Mouse (Mus musculus) induced T-regulatory cell, adult 2 months (primary cell): ENCODE results near the gene Mrpl49.
A peak's percentile ranks its signal among the peaks of the same experiment; 100 is the strongest.

Experiments
- DNase-seq: peaks from one replicate; pipeline ENCODE4 v3.0.0-alpha.2; 2012; ENCODE audit warnings: low read depth

The Mrpl49 gene

DNA sequence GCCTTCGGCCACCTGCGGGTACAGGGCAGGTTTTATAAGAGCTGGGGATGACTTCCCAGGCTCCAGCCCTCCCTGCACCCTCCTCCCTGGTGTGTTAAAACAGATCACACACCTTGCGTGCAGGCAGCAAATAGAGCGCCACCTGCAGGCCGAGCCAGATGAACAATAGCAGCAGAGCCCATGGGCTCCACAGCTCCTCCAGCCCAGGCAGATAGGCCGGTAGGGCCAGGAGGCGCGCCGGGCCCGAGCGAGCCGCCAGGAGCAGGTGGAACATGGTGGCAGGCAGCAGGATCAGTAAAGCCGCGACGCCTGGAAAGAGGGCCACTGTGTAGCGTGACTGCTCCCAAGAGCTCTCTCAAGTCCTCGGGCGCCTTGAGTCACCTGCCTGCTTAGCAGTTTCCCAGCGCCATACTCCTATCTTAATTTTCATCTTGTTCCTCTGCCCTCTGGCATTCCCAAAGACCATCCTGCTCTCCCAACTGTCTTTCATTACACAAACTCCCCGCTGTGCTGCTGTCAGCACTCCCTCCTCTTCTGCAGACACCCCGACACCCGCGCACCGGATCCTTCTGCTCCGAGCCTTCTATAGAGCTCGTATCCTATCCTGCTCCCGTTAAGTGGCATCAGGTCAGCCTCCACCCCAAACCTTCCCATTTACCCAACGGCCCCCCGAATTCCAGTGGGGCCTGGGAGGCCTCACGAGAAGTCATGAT is 9.6 kb upstream of the Mrpl49 start:
- peak; percentile 92 for DNase-seq

DNA sequence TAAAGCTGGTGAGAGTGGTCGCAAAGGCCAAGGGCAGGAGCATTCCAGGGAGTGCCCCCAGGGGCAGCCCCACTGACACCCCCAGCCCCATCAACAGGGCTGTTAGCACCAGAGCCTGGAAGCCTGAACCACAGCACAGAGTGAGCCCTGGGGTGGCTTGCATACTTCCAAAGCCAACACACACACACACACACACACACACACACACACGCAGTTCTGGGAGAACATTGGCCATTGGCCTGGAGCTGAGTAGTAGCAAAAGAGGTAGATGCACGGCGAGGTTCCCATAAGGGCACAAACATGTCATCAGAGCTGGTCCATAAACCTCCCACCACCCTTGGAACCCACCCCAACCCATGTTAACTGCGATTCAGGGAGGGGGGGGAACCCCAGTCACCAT is 9.0 kb upstream of the Mrpl49 start:
- DNase-seq = no peak

DNA sequence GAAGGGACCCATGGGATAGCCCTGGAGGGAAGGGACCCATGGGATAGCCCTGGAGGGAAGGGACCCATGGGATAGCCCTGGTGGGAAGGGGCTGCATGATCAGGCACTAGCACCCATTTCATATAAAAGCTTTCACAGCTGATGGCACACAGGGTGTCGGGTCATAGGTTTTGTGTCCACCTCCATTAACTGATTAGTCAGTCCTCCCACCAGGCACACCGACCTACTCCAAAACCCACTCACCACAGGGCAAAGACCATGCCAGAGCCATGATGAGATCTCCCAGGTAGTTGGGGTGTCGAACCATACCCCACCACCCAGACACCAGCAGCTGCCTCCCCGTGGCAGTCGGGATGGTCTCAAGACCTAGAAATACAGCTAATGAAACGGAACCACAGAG is 5.5 kb upstream of the Mrpl49 start:
- DNase-seq = no peak

DNA sequence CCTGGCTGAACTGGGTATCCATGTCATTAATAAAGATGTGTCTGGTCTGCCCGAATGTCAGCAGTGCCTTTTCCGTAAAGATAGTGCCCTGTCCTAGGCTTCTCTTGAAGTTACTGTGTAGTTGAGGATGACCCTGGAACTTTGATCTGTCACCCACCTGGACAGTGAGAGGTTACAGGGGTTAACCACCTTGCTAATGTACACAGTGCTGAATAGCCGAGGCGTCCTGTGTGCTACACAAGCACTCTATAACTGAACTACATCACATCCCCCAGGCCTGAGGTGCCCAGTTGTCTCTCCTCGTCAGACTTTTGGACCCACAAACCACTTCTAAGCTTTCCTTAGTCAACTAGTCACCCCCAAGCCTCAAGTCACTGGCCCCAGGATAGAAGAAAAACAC is 4.8 kb upstream of the Mrpl49 start:
- DNase-seq = no peak

DNA sequence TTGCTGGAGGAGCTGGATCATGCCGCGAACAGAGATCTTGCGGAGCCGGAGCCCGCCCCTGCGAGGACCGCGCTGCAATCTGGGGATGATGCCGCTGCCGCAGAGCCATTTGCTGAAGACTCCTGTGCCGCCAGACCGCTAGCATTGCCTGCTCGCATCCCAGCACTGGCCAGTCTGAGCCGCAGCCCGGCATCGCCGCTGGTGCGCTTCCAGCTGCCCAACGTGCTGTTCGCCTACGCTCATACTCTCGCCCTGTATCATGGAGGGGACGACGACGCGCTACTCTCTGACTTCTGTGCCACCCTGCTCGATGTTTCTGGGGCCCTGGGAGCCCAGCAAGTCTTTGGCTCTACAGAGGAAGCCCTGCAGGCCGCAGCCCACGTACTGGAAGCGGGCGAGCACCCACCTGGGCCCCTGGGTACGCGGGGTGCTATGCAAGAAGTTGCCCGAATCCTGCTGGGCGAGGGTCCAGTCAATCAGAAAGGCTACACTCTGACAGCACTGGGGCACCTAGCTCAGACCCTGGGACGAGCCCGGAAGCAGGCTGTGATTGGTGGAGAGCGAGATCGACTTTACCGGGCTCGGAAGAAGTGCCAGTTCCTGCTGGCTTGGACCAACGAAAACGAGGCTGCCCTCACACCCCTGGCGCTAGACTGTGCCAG is 4.2 kb upstream of the Mrpl49 start:
- DNase-seq = peak; percentile 86

DNA sequence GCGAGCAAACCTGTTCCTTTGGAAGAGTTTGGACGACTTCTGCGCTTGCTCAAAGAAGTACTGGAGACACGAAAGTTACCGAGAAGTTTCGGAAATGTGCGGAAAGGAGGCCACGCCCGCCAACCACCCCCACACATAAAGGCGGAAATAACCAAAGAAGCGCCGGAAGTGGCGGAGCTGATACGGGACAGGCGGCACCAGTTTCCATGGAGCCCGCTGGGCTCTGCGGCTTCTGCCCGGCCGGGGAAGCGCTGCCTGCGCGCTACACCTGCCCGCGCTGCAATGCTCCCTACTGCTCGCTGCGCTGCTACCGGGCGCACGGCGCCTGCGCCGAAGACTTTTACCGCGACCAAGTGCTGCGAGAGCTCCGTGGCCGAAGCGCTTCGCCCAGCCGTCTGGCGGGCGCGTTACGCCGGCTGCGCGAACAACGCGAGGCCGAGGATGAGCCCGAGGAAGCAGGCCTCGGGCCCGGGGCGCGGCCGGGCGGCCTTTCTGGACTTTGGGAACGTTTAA is 3.5 kb upstream of the Mrpl49 start, which contains the start of gene Znhit2:
TSS of gene Znhit2 (plus strand) at position 172 of the 513 bp plus-strand sequence.
- peak; percentile 98 for DNase-seq

DNA sequence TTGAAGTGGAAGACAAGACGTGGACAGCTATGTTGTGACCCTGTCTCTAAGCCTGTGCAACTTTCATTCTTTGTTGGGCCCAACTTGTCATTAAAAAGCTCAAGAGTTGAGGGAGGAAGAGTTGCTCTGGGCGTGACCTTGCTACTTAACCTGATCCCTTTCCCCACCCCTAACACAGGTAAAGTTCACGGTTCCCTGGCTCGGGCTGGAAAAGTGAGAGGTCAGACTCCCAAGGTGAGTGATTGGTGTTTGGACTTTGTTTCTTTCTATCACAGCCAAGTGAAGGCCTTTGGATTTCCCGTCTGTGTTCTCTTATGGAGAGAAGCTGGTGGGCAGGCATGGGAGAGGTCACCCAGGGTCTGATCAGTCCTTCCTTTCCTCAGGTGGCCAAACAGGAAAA is 1.4 kb upstream of the Mrpl49 start:
- peak; percentile 23 for DNase-seq

DNA sequence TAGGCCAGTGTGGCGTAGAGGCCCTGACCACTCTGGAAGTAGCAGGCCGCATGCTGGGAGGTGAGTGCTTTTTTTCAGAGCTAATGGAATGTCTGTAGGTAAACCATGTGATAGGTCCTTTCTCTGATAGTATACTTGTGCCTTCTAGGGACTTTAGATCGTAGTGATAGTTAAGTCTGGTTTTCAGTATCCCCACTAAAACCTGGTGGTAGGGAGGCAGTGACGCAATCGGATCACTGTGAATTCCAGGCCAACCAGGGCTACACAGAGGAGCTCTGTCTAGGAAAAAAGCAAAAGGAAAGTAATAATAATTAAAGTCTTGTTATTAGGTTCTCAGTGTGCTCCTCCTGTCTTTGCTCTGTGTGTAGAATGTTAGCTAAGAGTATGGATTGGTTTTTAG is 928 bp upstream of the Mrpl49 start:
- DNase-seq = peak; percentile 29

DNA sequence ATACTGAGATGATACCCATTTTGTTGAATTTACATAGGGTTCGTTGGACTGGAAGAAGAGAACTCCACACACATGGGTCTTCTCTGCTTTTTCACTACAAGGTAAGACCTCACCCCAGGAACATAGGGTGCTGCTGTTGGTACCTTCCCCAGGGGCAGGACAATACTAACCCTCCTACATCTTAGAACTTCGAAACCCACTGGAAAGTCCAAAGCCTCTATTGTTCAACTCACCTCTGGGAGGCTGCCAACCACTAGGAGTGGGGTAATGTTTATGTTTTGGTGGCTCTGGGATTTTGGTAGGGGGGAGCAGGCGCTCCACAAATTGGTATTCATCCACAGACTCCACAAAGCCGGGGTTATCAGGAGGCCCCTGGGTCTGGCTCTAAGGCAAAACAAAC is 889 bp downstream of the Mrpl49 start:
- DNase-seq = no peak

DNA sequence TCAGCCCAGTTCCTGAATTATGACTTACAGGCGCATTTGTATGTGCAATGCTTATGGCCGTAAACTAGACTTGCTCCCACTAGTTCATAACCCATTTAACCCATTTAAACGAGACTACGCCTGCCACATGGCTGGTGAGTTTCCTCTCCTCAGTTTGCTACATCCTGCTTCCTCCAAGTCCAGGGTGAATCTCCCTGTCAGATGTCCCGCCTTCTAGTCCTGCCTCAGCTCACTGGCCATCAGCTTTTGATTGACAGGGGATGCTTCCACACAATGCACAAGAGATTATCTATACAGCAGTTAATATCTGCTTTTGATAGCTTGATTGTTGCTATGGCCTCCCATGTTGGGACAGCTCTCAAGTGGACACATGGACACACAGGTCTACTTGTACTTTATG is 3.3 kb downstream of the Mrpl49 start:
- DNase-seq = no peak

DNA sequence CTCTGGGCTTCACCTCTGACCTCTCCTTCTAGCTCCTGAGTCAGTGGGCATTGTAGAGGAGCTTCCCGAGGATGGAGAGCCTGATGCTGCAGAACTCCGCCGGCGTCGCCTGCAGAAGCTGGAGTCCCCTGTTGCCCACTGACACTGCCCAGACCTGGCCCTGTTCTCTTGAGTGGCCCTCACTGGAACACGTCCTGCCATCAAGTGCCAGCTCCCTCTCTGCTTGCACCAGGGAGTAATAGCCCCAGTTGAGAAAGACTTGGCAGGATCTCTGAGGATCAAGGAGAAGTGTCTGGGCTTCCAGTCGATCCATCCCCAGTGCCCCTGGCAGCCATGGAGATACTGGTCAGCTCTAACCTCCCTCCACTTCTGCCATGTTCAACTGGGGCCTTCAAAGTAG is 5.1 kb downstream of the Mrpl49 start:
- no peak for DNase-seq

DNA sequence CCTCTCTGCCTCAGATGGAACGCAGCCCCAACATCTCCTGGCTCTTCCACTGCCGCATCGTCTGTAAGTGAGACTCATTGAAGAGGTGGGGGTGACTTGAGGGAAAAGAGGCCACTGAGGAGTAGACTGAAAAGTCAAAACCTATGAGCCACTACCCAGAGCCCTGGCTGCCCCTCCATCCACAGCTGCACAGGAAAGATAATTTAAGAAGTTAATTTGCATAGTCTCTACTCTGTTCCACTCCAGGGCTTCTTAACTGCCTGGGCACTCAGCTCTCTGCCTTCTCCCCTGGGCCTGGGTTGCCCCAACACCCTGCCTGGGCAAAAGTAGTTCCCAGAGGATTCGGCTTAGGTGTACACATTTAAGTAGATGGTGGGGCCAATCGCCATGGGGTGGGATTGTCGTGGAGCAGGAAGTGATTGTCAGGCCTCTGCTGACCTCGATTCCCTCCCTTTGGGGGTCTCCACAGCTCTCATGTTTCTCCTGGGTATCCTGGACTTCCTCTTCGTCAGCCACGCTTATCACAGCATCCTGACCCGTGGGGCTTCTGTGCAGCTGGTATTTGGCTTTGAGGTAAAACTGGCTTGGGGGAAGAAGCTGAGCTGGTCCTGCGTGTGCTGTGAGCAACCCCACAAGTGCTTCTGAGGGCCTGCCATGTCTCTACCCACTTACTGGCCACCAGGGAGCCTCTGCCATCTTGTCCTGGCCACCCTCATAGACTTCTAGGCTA is 8.7 kb downstream of the Mrpl49 start:
- no peak for DNase-seq

DNA sequence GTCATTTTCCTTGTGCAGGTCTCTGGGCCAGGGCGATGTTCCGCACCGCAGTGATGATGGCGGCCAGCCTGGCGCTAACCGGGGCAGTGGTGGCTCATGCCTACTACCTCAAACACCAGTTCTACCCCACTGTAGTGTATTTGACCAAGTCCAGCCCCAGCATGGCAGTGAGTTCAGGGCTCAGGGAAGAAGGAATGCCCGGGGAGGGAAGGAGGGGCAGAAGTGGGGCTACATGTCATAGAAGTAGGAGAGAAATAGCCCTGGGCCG is 9.8 kb downstream of the Mrpl49 start:
- DNase-seq = no peak

DNA sequence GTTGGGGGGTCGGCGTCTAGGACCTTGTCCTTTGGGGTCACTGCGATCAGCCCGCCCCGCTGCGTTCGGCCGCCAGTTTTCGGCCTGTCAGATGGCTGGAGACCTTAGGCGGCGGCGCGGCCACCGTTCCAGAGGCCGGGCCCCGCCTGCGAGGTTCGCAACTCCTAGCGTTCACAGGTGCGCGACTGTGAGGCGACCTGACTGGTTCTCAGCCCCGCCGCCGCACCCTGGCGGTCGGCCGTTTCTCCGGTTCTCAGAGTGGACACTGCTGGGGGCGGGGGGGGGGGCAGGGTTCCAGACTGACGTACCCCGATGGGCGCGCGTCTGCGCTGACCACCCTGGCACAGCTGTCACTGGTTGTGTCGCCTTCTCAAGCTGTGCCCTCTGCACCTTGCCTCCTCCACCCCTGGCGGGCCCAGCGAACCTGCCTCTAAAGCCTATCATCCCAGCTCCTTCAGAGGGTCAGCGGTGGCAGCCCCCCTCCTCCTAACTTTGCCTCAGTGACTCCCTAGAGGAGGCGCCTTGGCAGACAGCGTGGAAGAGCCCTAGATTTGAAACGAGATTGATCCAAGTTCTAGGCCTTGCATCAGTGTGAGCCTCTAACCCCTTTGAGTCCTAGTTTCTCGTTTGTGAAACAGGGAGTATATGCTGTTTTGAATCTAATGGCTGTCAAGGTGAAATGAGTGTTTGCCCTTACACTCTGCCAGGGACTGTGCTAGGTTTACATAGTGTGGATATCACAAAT is 10.3 kb downstream of the Mrpl49 start:
- no peak for DNase-seq

DNA sequence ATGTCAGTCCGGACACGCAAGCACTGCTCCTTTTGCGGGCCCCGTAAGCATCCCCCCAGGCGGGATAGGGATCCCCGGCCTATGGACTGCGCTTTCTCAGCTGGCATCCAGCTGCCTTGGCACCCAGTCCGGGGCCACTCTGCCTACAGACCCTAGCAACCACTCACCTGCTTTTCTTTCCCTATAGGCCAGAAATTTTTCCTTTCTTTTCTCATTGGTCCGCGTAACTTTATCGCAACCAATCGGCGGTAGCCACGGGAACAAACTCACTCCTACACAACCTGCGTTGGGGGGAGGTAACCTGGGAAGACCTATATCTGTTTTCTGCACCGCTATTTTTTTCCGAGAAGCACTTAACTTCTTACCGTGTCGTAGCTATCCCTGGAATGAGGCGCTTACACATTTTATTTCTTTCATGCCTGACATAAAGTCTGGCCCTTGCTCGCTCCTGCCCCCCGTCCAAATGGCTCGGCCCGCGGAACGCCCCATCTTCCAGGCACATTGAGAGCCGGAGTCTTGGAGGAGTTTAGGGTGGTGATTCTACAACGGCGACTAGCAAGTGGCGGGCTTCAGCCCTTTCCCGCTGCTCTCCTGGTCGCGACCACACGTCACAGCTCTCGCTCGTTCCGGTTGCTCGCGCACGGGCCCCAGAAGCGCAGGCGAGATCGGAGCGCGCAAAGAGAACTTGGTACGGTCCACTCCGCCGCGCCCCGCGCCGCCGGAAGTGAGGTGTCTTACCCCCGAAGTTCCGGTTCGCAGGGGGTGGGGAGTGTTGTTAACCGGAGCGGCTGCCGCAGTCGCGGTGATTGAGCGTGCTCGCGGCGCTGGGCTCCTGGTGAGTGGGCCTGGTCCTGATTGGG is 11.1 kb downstream of the Mrpl49 start, which contains the start of gene Syvn1:
TSS of gene Syvn1 (plus strand) at position 283 of the 860 bp plus-strand sequence.
- peak; percentile 98 for DNase-seq

DNA sequence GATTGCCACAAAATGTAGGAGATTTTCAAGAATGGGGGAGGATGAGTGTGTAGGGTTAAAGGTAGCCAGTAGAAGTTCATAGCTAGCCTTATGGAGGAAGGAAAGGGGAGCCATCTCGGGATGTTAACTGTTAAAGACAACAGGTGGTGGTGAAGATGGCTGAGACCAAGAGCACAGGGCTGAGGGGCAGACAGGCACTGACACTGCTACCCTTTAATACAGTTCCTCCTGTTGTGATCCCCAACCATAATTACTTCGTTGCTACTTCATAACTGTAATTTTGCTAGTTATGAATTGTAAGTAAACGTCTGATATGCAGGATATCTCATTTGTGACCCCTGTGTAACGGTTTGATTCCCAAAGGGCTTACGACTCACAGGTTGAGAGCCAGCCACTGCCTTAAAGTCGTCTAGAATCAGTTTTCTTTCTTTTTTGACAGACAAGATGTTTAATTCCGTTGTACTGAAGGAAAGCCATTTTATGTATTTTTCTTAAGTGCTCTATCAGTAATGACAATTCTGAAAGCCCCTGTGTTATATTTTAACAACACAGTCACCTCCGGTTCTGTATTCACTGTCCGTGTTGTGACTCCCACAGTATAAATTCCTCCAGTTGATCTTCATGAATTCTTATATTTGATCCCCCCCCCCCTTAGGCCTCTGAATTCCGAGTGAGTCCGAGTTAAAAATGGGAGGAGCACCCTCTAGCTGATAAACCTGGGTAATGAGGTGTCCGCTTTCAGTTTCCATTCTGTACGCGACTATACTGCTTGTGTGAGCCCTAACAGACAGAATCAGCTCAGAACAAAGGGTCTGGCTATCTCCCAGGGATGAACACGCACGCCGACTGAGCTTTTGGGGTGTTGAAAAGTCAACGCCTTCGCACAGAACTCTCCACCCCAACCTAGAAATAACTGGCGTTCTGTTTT is 12.0 kb downstream of the Mrpl49 start:
- DNase-seq = peak; percentile 86

DNA sequence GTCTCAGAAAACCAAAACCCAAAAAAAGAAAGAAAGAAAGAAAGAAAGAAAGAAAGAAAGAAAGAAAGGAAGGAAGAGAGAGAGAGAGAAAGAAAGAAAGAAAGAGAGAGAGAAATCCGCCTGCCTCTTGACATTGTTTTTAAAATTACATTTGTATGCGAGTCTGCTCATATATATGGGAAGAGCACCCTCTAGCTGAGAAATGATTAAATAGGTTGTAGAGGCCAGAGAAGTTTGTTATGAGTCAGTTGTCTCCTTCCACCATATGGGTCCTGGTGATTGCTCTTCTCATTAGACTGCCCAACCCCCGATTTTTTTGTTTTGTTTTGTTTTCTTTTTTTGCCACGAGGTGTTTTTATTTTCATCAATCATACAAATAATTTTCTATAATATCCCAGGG is 13.5 kb downstream of the Mrpl49 start:
- DNase-seq = peak; percentile 80

DNA sequence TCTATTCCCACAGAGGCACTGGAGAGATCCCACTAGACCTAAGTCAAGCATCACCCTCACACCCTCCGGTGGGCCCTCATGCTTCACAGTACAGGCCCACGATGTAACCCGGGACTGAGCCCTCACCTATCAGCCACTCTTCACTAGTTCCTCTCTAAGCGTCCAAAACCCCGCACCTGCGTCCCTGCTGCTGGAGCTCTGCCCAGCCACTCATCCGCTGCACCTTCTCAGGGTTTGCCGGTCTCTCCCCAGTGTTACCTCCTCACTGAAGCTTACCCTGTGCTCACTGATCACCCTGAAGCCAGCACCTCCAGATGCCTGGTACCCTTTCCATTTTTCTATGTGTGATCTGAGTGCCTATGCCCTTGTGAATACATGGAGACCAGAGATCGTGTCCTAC is 15.3 kb downstream of the Mrpl49 start:
- DNase-seq = no peak

DNA sequence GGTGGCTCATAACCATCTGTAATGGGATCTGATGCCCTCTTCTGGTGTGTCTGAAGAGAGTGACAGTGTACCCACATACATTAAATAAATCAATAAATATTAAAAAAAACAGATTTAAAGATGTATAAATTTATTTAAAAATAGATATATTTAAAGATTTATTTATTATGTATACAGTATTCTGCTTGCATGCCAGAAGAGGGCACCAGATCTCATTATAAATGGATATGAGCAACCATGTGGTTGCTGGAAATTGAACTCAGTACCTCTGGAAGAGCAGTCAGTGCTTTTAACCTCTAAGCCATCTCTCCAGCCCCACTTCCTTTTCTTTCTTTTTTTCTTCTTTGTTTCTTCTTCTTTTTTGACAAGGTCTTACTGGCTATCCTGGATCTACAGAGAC is 17.6 kb downstream of the Mrpl49 start:
- DNase-seq = peak; percentile 61

DNA sequence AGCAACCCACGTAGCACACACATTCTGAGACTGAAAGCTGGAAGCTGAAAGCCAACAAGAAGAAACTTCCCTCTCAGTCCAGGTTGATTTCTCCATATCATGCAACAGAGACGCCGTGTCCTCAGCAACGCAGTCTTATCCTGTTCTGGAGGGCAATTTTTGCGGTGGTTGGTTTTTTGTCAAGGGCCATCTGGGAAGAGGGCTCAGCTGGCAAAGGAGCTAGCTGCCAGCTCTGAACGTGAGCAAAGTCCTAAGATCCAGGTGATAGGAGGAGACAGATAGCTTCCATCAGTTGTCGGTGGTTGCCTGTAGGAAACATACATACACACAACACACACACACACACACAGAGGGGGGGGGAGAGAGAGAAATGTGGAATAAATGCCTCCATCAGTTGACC is 19.3 kb downstream of the Mrpl49 start:
- no peak for DNase-seq
